Mouse (Mus musculus) bone marrow macrophage, adult 2 months (primary cell): ENCODE results near the gene Adgre5.

Source experiments
- CTCF ChIP-seq: IDR thresholded peaks from 2 replicates; pipeline ENCODE4 v1.5.1; 2012; ENCODE audit warnings: low read depth, mild to moderate bottlenecking, low read length, moderate library complexity
- POLR2A ChIP-seq: IDR thresholded peaks from 2 replicates; pipeline ENCODE4 v1.6.1; 2012; ENCODE audit warnings: mild to moderate bottlenecking, low read depth, low read length, borderline replicate concordance

- TF ChIP-seq POLR2A (no peak), CTCF (no peak)
Observed at GRCm38 (mm10) chr8:83779610-83780009, 38.5 kb upstream of the Adgre5 start.
